Mouse (Mus musculus): ENCODE measurements around the gene Fkbp1a. TPM values are rescaled to one million over a fixed set of nuclear protein-coding genes. Genes with fewer than 3 reads are reported as not detected.

Gene Fkbp1a
- 100 to 1,000 TPM; 213 to 231 TPM for polyA plus RNA-seq (2017; shearing (Covaris generic))

GRCm38 (mm10) chr2:151542323-151543062 is at the start of gene Fkbp1a:
TSS of gene Fkbp1a (plus strand) at chr2:151542483.
- ATAC-seq = peak; percentile 90

GRCm38 (mm10) chr2:151494035-151494803 is 48.1 kb upstream of the Fkbp1a start, which contains the start of gene Nsfl1c:
TSS of gene Nsfl1c (plus strand) at chr2:151494182.
- ATAC-seq = peak; percentile 98

- ATAC-seq = no peak
These were observed 43.9 kb upstream of the Fkbp1a start for GRCm38 (mm10) chr2:151498358-151498757.

DNA sequence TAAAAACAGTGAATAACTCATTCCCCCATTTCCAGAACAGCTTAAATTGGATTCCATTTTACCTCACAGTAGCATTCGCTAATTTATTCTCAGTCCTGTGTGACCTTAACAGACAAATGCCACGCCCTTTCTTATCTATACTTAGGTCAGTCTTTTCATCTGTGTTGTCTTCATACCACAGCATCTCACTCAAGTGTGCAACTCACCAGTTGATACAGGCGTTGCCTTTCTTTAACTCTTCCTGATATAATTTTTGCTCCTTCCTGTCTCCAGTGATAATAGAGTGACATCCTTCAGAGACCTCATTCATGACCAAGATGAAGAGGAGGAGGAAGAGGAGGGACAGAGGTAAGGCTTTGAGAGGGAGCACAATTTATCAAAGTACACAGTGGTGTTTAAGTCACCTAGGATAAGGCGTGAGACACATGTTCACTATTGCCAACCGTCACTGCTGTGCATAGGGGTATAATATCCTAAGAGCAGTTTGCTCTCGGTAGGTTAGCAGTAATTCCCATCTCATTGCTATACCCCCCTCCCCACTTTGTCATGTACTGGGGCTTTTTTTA is 41.8 kb upstream of the Fkbp1a start:
- no peak for ATAC-seq

DNA sequence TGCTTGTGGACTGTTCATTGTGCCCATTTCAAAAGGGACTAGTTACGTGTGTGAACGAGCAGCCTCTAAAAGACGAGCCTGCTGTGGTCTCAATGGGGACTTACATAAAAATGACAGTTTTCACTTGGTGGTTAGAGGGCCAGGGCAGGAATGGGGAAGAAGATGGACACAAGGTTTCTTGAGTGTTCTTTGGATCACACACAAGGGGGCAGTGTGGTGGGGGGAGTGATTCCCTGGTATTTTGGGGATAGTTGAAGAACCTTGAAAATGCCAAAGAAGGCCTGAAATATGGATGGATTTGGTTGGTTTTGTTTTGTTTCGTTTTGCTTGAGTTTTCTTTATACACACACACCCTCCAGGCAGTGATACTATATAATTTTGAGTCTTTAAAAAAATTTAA is 38.1 kb upstream of the Fkbp1a start:
- no peak for ATAC-seq

DNA sequence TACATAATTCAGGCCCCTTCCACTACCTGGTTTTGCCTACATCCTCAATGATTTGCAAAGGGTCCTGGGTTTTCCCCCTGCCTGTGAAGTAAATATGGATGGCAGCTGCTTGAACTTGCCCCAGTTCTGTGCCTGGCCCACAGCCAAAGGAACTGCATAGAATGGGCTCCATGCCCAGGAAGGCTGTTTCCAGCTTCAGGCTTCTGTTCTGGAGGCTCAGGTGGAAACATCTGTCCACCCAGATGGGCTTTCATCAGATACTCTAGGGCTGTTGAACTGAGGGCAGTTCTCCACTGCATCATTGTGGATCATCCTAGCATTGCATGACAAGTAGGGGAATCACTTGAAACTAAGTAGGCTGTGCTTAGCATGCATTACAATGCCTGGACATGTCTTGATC is 30.1 kb upstream of the Fkbp1a start:
- ATAC-seq = no peak

- no peak for ATAC-seq
These were observed 28.6 kb upstream of the Fkbp1a start for GRCm38 (mm10) chr2:151513525-151514285.

DNA sequence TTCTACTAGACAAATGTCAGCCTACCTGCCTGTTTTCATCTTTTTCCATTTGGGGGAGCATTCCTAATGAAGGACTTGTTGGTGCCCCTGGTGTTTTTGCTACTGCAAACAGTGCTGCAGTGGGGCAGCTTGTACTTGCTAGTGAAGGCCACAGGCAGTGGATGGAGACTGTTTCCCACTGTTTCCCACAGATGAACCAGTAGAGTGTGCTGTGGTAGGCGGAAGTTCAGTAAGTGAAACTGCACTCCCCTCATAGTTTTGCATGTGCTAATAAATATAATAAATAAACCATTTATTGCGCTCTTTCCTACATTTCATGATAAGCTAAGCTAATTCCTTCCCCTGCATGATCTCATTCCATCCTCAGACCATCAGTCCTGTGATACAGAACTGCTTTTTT is 23.3 kb upstream of the Fkbp1a start:
- ATAC-seq = no peak

GRCm38 (mm10) chr2:151524324-151525041 is 17.8 kb upstream of the Fkbp1a start:
- ATAC-seq = peak; percentile 63

DNA sequence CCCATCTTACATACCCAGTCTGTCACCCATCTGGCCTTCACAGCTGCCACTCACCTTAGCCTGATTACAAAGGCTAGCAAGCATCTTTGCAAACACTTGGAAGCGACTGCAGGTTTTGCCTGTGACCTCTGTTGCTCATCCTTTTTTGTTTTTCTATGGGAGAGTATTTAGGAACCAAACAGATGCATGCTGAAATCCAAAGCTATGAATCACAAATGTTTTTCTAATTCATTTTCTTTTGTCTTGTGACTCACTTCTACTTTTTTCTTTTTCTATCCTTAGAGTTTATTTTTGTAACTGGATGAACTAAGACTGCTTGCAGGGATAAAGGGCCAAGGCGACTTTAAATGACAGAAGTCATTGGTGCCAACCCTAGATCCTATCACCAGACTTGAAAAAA is 16.8 kb upstream of the Fkbp1a start:
- no peak for ATAC-seq

GRCm38 (mm10) chr2:151528066-151528465 is 14.2 kb upstream of the Fkbp1a start:
- ATAC-seq = no peak

DNA sequence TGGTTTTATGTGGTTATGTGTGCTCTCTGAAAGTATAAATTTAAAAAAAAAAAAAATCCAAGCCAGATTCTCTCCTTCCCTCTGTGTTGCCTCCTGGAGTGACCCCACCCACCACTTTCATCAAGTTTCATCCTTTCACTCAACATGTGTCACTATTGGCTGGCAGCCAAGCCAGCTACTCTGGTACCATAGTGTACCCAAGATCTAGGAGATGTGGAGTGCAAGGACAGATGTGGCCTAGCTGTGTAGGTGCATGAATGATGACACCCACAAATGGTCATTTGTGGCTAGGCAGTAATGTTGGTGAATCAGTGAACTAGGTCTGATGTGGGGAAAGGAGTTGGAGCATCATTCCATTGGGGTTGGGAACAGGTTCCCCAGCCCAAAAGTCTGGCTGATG is 13.1 kb upstream of the Fkbp1a start:
- no peak for ATAC-seq

GRCm38 (mm10) chr2:151530378-151531230 is 11.7 kb upstream of the Fkbp1a start:
- ATAC-seq = peak; percentile 78

DNA sequence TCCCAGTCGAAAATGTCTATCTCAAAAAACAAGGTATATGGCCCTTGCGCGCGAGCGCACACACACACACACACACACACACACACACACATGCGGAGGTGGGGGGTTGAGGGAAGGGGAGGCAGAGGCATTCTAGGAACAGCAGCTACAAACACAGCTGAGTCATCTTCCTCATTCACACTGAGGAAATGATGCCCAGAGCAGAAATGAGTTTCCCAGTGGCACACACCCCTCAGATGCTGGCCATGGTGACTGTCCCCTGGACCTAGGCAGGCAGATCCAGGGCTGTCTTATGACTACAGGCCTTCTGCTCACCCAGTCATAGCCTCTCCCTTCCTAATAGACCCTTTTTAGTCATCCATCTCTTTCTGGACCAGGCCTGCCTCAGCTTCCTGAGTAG is 8.7 kb upstream of the Fkbp1a start:
- no peak for ATAC-seq

DNA sequence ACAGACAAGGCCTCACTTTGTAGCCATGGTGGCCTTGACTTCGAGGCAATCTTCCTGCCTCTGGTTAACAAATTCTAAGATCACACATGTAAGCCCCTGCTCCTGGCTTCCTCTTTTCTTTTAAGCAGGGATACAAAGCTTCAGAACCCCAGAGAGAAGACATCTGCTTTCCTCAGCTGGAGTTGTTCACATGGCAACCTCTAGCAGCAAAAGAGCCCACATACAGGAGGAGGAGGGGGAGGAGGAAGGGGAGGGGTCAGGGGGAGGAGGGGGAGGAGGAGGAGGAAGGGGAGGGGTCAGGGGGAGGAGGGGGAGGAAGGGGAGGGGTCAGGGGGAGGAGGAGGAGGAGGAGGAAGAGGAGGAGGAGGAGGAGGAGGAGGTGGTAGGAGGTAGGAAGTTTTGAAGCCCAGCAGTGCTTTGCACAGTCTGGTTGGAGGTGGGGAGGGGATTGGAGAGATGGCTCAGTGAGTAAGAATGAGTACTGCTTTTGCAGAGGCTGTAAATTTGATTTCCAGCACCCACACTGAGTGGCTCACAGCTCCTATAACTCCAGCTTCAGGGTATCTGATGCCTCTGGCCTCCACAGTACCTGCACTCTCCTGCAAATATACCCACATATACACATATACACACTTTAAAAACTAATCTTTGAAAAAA is 6.2 kb upstream of the Fkbp1a start:
- ATAC-seq = peak; percentile 66

DNA sequence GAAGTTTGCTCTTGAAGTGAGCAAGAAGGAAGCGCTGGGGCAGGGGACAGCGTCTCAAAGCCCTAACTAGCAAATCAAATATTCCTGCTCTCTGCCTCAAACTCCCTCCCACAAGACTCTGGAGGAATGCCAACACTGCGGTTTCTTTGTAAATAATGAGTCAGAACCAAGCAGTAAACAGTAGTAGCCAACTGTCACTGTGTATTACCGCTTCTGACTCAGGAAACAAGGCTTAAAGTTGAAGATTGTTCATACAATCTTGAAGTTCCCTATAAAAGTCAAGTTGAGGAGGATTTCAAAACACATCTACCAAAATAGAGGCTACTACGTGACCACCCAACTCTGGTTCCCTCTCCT is 5.7 kb upstream of the Fkbp1a start:
- peak; percentile 86 for ATAC-seq

- no peak for ATAC-seq
These were observed 3.6 kb upstream of the Fkbp1a start for GRCm38 (mm10) chr2:151538646-151539045.

GRCm38 (mm10) chr2:151543063-151543895 is 996 bp downstream of the Fkbp1a start:
- ATAC-seq = peak; percentile 40

DNA sequence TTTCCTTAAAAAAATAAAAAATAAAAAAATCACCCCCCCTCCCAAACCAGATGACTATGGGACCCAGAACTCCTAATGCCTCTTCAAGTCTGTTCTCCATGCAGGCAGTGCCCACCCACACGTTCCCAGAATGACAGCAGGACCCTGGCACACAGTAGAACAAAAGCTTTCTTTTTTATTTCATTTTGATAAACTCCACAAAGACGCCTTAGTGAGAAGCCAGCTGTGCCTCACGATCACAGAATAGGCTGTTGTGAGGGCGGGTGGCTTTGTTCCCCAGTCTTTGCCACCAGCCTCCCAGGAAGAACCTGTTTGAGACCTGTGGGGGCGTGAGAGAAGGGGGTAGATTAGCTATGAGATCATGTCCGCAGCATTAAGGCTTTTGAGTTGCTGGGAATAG is 2.4 kb downstream of the Fkbp1a start:
- ATAC-seq = no peak

GRCm38 (mm10) chr2:151546571-151546970 is 4.3 kb downstream of the Fkbp1a start:
- no peak for ATAC-seq

Data from CD4-positive, CD25-positive, alpha-beta regulatory T cell, adult 4 months (primary cell).